Mouse (Mus musculus) neutrophil, adult 5-6 weeks (primary cell): ENCODE measurements around the gene Myo16. TPM values are rescaled to one million over a fixed set of nuclear protein-coding genes. Genes with fewer than 3 reads are reported as not detected.

ENCODE experiments used
- ATAC-seq: fragments of 151-379, 151-347 bp; 2 replicates; pipeline ENCODE4 v1.8.0; 2017; ENCODE audit warnings: mild to moderate bottlenecking, moderate TSS enrichment; ENCODE audit not compliant: insufficient number of reproducible peaks, poor library complexity, low FRiP score, severe bottlenecking; ENCODE audit errors: extremely low read depth
- total RNA-seq: library from RNA; stranded (forward); fragments of 200-1000 nt; gene quantifications from 2 replicates; pipeline ENCODE4 v1.2.3, GENCODE M21; 2017

Gene Myo16
- total RNA-seq, 1 experiment from 2014 or later, result 0.12 TPM

GRCm38 (mm10) chr8:10174201-10174840, 20.6 kb downstream of the Myo16 start:
- no peak for ATAC-seq

- ATAC-seq, result no peak
Observed at GRCm38 (mm10) chr8:10174841-10175680, 21.4 kb downstream of the Myo16 start.

GRCm38 (mm10) chr8:10175976-10176375, 22.3 kb downstream of the Myo16 start:
- ATAC-seq, result no peak

GRCm38 (mm10) chr8:10177131-10177530, 23.4 kb downstream of the Myo16 start:
- ATAC-seq, result no peak

- no peak for ATAC-seq
Observed at GRCm38 (mm10) chr8:10178986-10179385, 25.3 kb downstream of the Myo16 start.

- no peak for ATAC-seq
Observed at GRCm38 (mm10) chr8:10190607-10191006, 36.9 kb downstream of the Myo16 start.

GRCm38 (mm10) chr8:10198164-10198563, 44.5 kb downstream of the Myo16 start:
- ATAC-seq, result no peak

GRCm38 (mm10) chr8:10199301-10199700, 45.6 kb downstream of the Myo16 start:
- no peak for ATAC-seq

GRCm38 (mm10) chr8:10200042-10200441, 46.3 kb downstream of the Myo16 start:
- no peak for ATAC-seq

- no peak for ATAC-seq
Observed at GRCm38 (mm10) chr8:10215023-10215422, 61.3 kb downstream of the Myo16 start.

- ATAC-seq, result no peak
Observed at GRCm38 (mm10) chr8:10219761-10220276, 66.1 kb downstream of the Myo16 start.

GRCm38 (mm10) chr8:10222770-10223169, 69.1 kb downstream of the Myo16 start:
- ATAC-seq, result no peak

- no peak for ATAC-seq
Observed at GRCm38 (mm10) chr8:10223528-10224194, 70.0 kb downstream of the Myo16 start.

- ATAC-seq, result no peak
Observed at GRCm38 (mm10) chr8:10224305-10224971, 70.7 kb downstream of the Myo16 start.

GRCm38 (mm10) chr8:10225018-10225417, 71.3 kb downstream of the Myo16 start:
- no peak for ATAC-seq

- no peak for ATAC-seq
Observed at GRCm38 (mm10) chr8:10230746-10231369, 77.1 kb downstream of the Myo16 start.

GRCm38 (mm10) chr8:10234516-10234915, 80.8 kb downstream of the Myo16 start:
- no peak for ATAC-seq

- ATAC-seq, result no peak
Observed at GRCm38 (mm10) chr8:10243344-10243743, 89.6 kb downstream of the Myo16 start.

GRCm38 (mm10) chr8:10249156-10249555, 95.4 kb downstream of the Myo16 start:
- ATAC-seq, result no peak
